Mouse (Mus musculus): Measurements from ENCODE around the gene Hist1h4h. TPM values are rescaled to one million over a fixed set of nuclear protein-coding genes. Genes with fewer than 3 reads are reported as not detected.

Gene Hist1h4h
- total and polyA plus RNA-seq, 3 experiments = 9.9 to 5,753 TPM; not detected in 1

- no peaks in the 10 kb centered on the region for H3K79me2 ChIP-seq (ENCODE audit: control insufficient read depth, insufficient read depth, low read length, poor library complexity)
- H3K27ac ChIP-seq (ENCODE audit: control insufficient read depth, low read depth, low read length) = no peak overlapping the region
- peak; percentile 87 for DNase-seq (ENCODE audit: low read depth, low spot score)
- no peaks in the 10 kb centered on the region for H3K27me3 ChIP-seq (ENCODE audit: control insufficient read depth in 1 of 2, insufficient read depth in 2 of 2, low read length in 2 of 2)
- TF ChIP-seq GATA1 (IDR thresholded peaks at IDR 0.05; ENCODE audit: low read depth, low read length) (peak; percentile 41; the same call in 1 of the 2 replicates), TBP (IDR thresholded peaks at IDR 0.05; ENCODE audit: low read depth, low read length) (peak; percentile 100), CHD2 (IDR thresholded peaks at IDR 0.05; ENCODE audit: low read length) (no peak), ZC3H11A (IDR thresholded peaks at IDR 0.05; ENCODE audit: low read depth, low read length) (no peak), MAZ (IDR thresholded peaks at IDR 0.05; ENCODE audit: low read depth, low read length) (no peak), MEF2A (IDR thresholded peaks at IDR 0.05; ENCODE audit: extremely low read depth, insufficient replicate concordance, low read depth, low read length, poor library complexity, severe bottlenecking) (no peak), HCFC1 (IDR thresholded peaks at IDR 0.05; ENCODE audit: low read depth, low read length) (no peak)
- peaks cover 0 to 8% of the 10 kb centered on the region in 2 experiments; a peak in 2 of 4 replicates for H3K36me3 ChIP-seq (ENCODE audit: control insufficient read depth in 1 of 2, insufficient read depth in 2 of 2, low read length in 2 of 2)
- H3K4me1 ChIP-seq (ENCODE audit: control insufficient read depth in 1 of 2, insufficient read depth in 2 of 2, low read length in 2 of 2) = peaks cover 0 to 3% of the 10 kb centered on the region in 2 experiments; a peak in 1 of 4 replicates
- peak overlapping the region; percentile 56 to 68 for H3K4me3 ChIP-seq (ENCODE audit: control insufficient read depth in 1 of 2, insufficient read depth in 1 of 2, low read depth in 2 of 2, low read length in 2 of 2)
- H3K9ac ChIP-seq (ENCODE audit: control insufficient read depth, low read depth, low read length, poor library complexity, severe bottlenecking) = peak overlapping the region; percentile 19; the same call in 1 of the 2 replicates
- no peaks in the 10 kb centered on the region for H3K9me3 ChIP-seq (replicated peaks; ENCODE audit: insufficient read depth, low read length)
Observed at GRCm38 (mm10) chr13:23497656-23498321, 33.1 kb upstream of the Hist1h4h start.

- H3K27me3 ChIP-seq (ENCODE audit: control insufficient read depth in 1 of 2, insufficient read depth in 2 of 2, low read length in 2 of 2) = no peaks in the 10 kb centered on the region
- peaks cover 0 to 3% of the 10 kb centered on the region in 2 experiments; a peak in 1 of 4 replicates for H3K4me1 ChIP-seq (ENCODE audit: control insufficient read depth in 1 of 2, insufficient read depth in 2 of 2, low read length in 2 of 2)
- peaks cover 0 to 11% of the 10 kb centered on the region in 2 experiments; a peak in 2 of 4 replicates for H3K36me3 ChIP-seq (ENCODE audit: control insufficient read depth in 1 of 2, insufficient read depth in 2 of 2, low read length in 2 of 2)
- no peaks in the 10 kb centered on the region for H3K79me2 ChIP-seq (ENCODE audit: control insufficient read depth, insufficient read depth, low read length, poor library complexity)
- peak overlapping the region; percentile 56 to 68 for H3K4me3 ChIP-seq (ENCODE audit: control insufficient read depth in 1 of 2, insufficient read depth in 1 of 2, low read depth in 2 of 2, low read length in 2 of 2)
- no peak overlapping the region for H3K27ac ChIP-seq (ENCODE audit: control insufficient read depth, low read depth, low read length)
- DNase-seq (ENCODE audit: low read depth, low spot score) = peak; percentile 65
- H3K9ac ChIP-seq (ENCODE audit: control insufficient read depth, low read depth, low read length, poor library complexity, severe bottlenecking) = peak overlapping the region; percentile 19
- no peaks in the 10 kb centered on the region for H3K9me3 ChIP-seq (replicated peaks; ENCODE audit: insufficient read depth, low read length)
- TF ChIP-seq CHD2 (IDR thresholded peaks at IDR 0.05; ENCODE audit: low read length) (no peak), MYC (IDR thresholded peaks at IDR 0.05; ENCODE audit: low read depth, low read length) (no peak), E2F4 (IDR thresholded peaks at IDR 0.05; ENCODE audit: borderline replicate concordance, low read depth, low read length) (no peak), MAZ (IDR thresholded peaks at IDR 0.05; ENCODE audit: low read depth, low read length) (no peak), CHD1 (IDR thresholded peaks at IDR 0.05; ENCODE audit: low read depth, low read length) (no peak), ZMIZ1 (IDR thresholded peaks at IDR 0.05; ENCODE audit: low read depth, low read length) (no peak), MEF2A (IDR thresholded peaks at IDR 0.05; ENCODE audit: extremely low read depth, insufficient replicate concordance, low read depth, low read length, poor library complexity, severe bottlenecking) (no peak), POLR2AphosphoS2 (IDR thresholded peaks at IDR 0.05; ENCODE audit: low read length) (no peak), HCFC1 (IDR thresholded peaks at IDR 0.05; ENCODE audit: low read depth, low read length) (no peak), TCF12 (IDR thresholded peaks at IDR 0.05; ENCODE audit: low read depth, low read length) (no peak), POLR2AphosphoS5 (IDR thresholded peaks at IDR 0.05; ENCODE audit: borderline replicate concordance, low read depth, low read length) (no peak), NRF1 (IDR thresholded peaks at IDR 0.05; ENCODE audit: insufficient read depth, low read depth, low read length, poor library complexity, severe bottlenecking) (no peak), RCOR1 (IDR thresholded peaks at IDR 0.05; ENCODE audit: low read depth, low read length) (no peak), UBTF (IDR thresholded peaks at IDR 0.05; ENCODE audit: borderline replicate concordance, insufficient read depth, low read depth, low read length) (no peak), SMC3 (IDR thresholded peaks at IDR 0.05; ENCODE audit: low read depth, low read length) (no peak), RAD21 (IDR thresholded peaks at IDR 0.05; ENCODE audit: low read depth, low read length) (no peak)
Observed at GRCm38 (mm10) chr13:23498653-23499052, 32.2 kb upstream of the Hist1h4h start.
